Mouse (Mus musculus) limb, embryonic 10.5 days (tissue): Measurements from ENCODE around the gene Shisa9. TPM values are rescaled to one million over a fixed set of nuclear protein-coding genes. Genes with fewer than 3 reads are reported as not detected.

Experiments used
- DNase-seq: peaks from one replicate; pipeline ENCODE4 v3.0.0-alpha.2; 2017; ENCODE audit warnings: low spot score
- H3K27ac ChIP-seq: fragments of 300-500 bp; sonication (generic); 2 replicates; pipeline ENCODE4 v1.5.1; 2016; ENCODE audit warnings: mild to moderate bottlenecking
- H3K27me3 ChIP-seq: fragments of 300-500 bp; sonication (generic); 2 replicates; pipeline ENCODE4 v1.6.1; 2016; ENCODE audit warnings: low read depth, mild to moderate bottlenecking; ENCODE audit not compliant: poor library complexity, severe bottlenecking
- H3K36me3 ChIP-seq: fragments of 300-500 bp; sonication (generic); 2 replicates; pipeline ENCODE4 v1.6.1; 2016; ENCODE audit warnings: mild to moderate bottlenecking, moderate library complexity
- H3K4me1 ChIP-seq: fragments of 300-500 bp; sonication (generic); 2 replicates; pipeline ENCODE4 v1.6.1; 2016
- H3K4me3 ChIP-seq: fragments of 300-500 bp; sonication (generic); 2 replicates; pipeline ENCODE4 v1.5.1; 2016; ENCODE audit warnings: mild to moderate bottlenecking, moderate library complexity
- H3K9me3 ChIP-seq: fragments of 300-500 bp; sonication (generic); replicated peaks from 2 replicates; pipeline ENCODE4 v1.6.1; 2016; ENCODE audit warnings: mild to moderate bottlenecking
- WGBS: fragments of 180-500 bp; shearing (Covaris S2); methylation state at CpG from one replicate; pipeline ENCODE4 v1.1.7; 2016; 5-methylcytosine and 5-hydroxymethylcytosine counted together
- polyA plus RNA-seq: library from polyadenylated mRNA; unstranded; fragments of >200 nt; fragmentation: Nextera tagmentation; extraction: Ambion mirVana; gene quantifications from 2 replicates; pipeline ENCODE4 v1.2.1, GENCODE M21; 2016

Gene Shisa9
- polyA plus RNA-seq, 1 experiment from 2014 or later: 0.05 TPM

DNA sequence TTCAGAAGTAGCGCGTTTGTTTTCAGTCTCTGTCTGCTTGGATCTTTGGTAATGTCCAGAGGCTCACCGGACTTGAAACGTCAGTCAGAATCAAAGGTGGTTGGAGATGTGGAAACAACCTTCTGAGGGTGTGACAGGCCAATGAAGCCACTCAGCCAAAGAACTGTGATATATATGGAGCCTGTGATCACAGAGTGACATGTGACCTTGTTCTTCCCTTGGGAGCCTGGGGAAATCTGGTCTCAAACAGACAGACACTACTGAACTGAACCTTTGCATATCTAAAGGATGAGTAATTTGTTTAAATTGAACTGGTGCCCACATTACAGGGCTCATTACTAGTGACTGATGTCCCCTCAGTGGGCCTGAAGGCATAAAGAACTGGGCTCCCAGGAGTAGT, 168.1 kb downstream of the Shisa9 start:
- no peak overlapping the region for H3K4me3 ChIP-seq
- DNase-seq: no peak
- H3K4me1 ChIP-seq: no peaks in the 10 kb centered on the region
- no peaks in the 10 kb centered on the region for H3K36me3 ChIP-seq
- WGBS: 85% methylated on average over 4 of the region's 4 CpGs
- no peaks in the 10 kb centered on the region for H3K9me3 ChIP-seq
- H3K27me3 ChIP-seq: no peaks in the 10 kb centered on the region
- no peak overlapping the region for H3K27ac ChIP-seq

DNA sequence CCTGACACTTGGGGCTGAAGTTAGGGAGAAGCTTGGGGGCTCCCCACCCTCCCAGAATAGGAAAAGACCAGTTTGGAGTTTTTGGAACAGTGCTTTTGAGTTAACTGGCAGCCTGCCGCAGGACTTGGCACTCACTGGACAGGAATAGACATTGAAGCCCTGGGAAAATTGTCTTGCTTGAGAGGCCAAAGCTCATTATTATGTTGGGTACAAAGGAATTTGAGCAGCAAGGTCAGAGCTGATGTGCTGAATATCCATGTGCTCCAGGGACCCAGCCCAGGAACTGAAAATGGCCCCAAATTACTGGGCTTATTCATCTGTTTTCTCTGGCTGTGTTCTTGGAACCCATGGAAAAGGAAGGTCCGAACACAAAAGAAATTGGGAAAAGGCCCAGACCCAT, 170.6 kb downstream of the Shisa9 start:
- Histone ChIP-seq H3K4me3 (no peak overlapping the region), H3K4me1 (no peaks in the 10 kb centered on the region), H3K27ac (no peak overlapping the region), H3K36me3 (no peaks in the 10 kb centered on the region), H3K27me3 (no peaks in the 10 kb centered on the region), H3K9me3 (no peaks in the 10 kb centered on the region)
- WGBS: 93% methylated on average over 2 of the region's 2 CpGs
- no peak for DNase-seq

DNA sequence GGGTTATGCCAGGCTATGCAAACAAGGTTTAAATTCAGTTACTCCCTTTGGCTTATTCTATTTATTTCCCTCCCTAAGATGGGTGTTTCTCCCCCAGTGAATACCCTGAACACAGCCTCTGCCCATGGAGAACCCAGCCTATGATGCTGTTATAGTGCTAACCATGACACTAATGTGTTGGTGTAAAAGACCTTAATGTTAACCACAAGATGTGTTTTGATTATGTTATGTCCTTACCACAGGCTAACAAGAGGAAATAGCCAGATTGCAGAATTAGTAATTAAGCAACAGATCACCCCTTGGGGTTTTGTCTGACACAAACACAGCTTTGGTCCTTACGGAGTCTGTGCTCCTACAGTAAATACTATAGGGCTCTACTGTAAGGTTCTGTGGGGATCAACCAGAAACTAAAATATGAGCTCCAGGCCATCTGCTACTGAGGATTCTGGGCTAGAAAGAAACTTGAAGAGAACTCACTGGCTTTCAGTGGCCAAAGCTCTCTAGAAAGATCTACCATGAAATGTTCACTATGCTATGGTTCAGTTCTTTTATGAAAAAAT, 189.6 kb downstream of the Shisa9 start:
- no peak overlapping the region for H3K4me3 ChIP-seq
- 94% methylated on average over 1 of the region's 1 CpGs for WGBS
- H3K4me1 ChIP-seq: no peaks in the 10 kb centered on the region
- no peak overlapping the region for H3K27ac ChIP-seq
- no peak for DNase-seq
- H3K9me3 ChIP-seq: no peaks in the 10 kb centered on the region
- H3K27me3 ChIP-seq: no peaks in the 10 kb centered on the region
- H3K36me3 ChIP-seq: no peaks in the 10 kb centered on the region

DNA sequence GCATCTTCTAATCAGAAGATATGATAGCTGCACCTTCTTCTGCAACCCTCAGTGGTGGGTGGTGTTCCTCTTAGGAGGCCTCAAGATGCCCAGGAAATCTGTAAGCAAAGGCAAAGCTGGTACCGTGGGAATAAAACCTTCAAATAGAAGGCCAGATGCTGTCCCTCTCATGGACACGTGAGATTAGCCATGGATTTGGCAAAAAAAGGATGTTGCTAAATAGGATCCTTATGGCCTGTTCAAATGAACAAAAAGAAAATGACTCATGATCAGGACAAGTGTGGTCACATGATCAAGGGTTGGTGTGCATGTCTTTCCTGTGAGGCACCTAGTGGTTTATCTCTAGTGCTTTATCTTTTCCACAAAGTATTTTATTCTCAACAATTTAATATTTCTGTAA, 194.1 kb downstream of the Shisa9 start:
- Histone ChIP-seq H3K9me3 (no peaks in the 10 kb centered on the region), H3K4me3 (no peak overlapping the region)
- WGBS: 80% methylated on average over 2 of the region's 2 CpGs

DNA sequence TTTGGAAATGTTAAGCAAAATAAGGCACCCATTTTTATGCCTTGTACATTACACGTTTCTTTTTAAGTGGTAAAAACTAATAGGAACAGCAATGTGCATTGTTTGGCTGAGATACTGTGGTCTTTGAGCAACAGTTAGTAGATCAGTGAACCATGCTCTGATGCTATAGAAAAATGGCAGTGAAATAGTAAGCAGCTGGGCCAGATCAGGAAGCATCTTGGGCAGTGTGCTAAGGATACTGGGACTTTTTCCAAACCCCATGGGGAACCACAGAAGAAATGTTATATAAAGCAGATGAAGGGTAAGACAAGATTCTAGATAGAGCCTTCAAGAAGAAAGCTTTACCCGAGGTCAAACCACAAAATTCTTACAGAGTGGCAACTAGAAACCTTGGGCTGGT, 205.8 kb downstream of the Shisa9 start:
- H3K27ac ChIP-seq: no peak overlapping the region
- no peaks in the 10 kb centered on the region for H3K9me3 ChIP-seq
- no peaks in the 10 kb centered on the region for H3K4me1 ChIP-seq
- no peaks in the 10 kb centered on the region for H3K36me3 ChIP-seq
- no peaks in the 10 kb centered on the region for H3K27me3 ChIP-seq
- 81% methylated on average over 2 of the region's 2 CpGs for WGBS
- no peak overlapping the region for H3K4me3 ChIP-seq
- no peak for DNase-seq

More for the DNA sequence above, 194.1 kb downstream of the Shisa9 start:
- Histone ChIP-seq H3K4me1 (no peaks in the 10 kb centered on the region), H3K27ac (no peak overlapping the region), H3K27me3 (no peaks in the 10 kb centered on the region), H3K36me3 (no peaks in the 10 kb centered on the region)
- no peak for DNase-seq

DNA sequence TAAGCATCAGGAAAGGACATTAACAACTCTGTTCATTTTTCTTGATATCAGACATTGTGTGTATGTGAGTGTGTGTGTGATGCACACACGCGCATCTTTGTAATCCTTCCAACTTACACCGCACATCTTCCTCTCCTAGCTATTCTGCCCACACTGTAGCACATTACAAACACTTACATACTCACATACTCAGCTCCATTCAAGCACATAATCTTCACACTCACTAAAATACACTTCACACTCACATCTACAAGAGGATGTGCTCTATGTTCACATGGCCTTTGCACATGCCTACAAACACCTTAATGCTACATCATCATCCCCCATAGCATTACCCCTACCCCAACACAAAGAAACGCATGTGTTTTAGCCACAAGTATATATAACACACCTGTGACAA, 212.9 kb downstream of the Shisa9 start:
- H3K9me3 ChIP-seq: no peaks in the 10 kb centered on the region
- no peak overlapping the region for H3K27ac ChIP-seq
- no peak for DNase-seq
- H3K4me3 ChIP-seq: no peak overlapping the region
- no peaks in the 10 kb centered on the region for H3K36me3 ChIP-seq
- 92% methylated on average over 4 of the region's 4 CpGs for WGBS
- no peaks in the 10 kb centered on the region for H3K4me1 ChIP-seq
- H3K27me3 ChIP-seq: no peaks in the 10 kb centered on the region

DNA sequence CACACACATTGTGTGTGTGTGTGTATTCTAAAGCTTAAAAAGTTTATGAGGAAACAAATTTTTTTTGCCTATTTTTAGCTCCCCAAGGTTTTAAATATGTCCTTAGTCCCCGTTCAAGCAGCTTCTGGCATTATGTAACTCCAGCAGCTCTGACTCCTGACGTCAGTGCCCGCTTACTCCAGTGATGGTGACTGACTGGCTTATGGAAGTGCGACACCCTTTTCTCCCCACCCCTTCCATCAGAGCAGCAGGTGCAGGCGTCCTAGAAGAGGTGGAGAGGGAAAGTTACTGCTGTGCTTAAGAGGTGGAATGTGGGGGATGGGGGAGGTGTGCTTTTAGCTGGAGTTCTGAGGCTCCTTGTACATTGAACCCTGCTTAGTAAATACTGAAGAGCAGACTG, 213.7 kb downstream of the Shisa9 start:
- Histone ChIP-seq H3K27me3 (no peaks in the 10 kb centered on the region), H3K4me1 (no peaks in the 10 kb centered on the region), H3K36me3 (no peaks in the 10 kb centered on the region), H3K4me3 (no peak overlapping the region), H3K9me3 (no peaks in the 10 kb centered on the region), H3K27ac (no peak overlapping the region)
- no peak for DNase-seq
- WGBS: 57% methylated on average over 5 of the region's 5 CpGs

DNA sequence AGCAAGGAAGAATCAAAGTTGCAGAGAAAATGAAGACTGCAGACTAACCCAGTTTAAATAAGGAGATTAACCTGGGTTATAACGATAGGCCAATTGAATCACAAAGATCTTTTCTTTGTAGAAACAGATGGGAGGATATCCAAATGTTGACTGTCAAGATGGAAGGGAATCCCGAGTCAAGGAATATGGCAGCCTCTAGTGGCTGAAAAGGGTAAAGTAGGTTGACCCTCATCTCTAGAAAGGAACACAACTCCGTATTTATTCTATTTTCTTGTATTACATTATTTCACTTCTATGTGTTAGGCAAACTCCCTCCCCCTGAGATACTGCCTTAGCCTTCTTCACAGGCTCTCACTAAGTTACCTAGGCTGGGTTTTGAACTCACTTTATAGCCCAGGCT, 217.3 kb downstream of the Shisa9 start:
- H3K4me1 ChIP-seq: no peaks in the 10 kb centered on the region
- H3K36me3 ChIP-seq: no peaks in the 10 kb centered on the region
- DNase-seq: no peak
- no peak overlapping the region for H3K27ac ChIP-seq
- no peaks in the 10 kb centered on the region for H3K9me3 ChIP-seq
- H3K27me3 ChIP-seq: no peaks in the 10 kb centered on the region
- WGBS: 42% methylated on average over 3 of the region's 3 CpGs
- H3K4me3 ChIP-seq: no peak overlapping the region

DNA sequence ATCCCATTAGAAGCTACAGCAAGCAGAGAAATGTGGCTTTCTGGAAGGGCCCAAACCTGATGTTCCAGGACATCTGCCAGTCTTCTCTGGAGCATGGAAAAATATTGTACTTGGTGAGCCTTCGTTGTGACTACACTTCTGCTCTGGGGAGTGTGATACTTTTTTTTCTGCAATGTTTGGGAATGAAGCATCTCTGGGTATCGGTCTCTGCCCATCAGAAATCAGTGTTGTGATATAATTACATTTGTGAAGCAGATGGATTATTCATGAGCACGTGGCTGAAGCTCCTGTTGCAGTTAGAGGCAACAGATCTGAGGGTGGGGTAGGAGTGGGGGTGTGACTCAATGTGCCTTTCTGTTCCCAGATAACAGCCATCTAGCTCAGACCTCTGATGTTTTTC, 218.2 kb downstream of the Shisa9 start:
- no peak overlapping the region for H3K4me3 ChIP-seq
- H3K36me3 ChIP-seq: no peaks in the 10 kb centered on the region
- H3K27ac ChIP-seq: no peak overlapping the region
- no peaks in the 10 kb centered on the region for H3K9me3 ChIP-seq
- H3K27me3 ChIP-seq: no peaks in the 10 kb centered on the region
- 70% methylated on average over 3 of the region's 3 CpGs for WGBS
- no peak for DNase-seq
- no peaks in the 10 kb centered on the region for H3K4me1 ChIP-seq

DNA sequence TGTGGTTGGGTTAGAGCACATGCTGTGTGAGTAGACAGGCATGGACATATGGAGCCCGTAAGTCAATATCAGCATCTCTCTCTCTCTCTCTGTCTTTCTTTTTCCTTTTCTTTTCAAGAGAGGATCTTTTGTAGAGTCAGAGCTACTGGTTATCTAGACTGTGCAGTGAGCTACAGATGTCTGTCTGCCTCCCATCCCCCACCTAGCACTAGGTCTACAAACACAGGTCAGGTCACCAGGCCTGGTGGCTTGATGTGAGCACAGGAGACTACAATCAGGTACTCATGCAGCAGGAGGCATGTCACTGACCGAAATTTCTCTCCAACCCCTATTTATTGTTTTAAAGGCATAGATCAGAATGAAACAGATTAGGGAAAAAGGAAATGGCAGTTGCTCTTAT, 219.1 kb downstream of the Shisa9 start:
- no peak overlapping the region for H3K27ac ChIP-seq
- no peak overlapping the region for H3K4me3 ChIP-seq
- no peaks in the 10 kb centered on the region for H3K27me3 ChIP-seq
- no peaks in the 10 kb centered on the region for H3K9me3 ChIP-seq
- no peaks in the 10 kb centered on the region for H3K36me3 ChIP-seq
- H3K4me1 ChIP-seq: no peaks in the 10 kb centered on the region
- 92% methylated on average over 2 of the region's 2 CpGs for WGBS
- DNase-seq: no peak

DNA sequence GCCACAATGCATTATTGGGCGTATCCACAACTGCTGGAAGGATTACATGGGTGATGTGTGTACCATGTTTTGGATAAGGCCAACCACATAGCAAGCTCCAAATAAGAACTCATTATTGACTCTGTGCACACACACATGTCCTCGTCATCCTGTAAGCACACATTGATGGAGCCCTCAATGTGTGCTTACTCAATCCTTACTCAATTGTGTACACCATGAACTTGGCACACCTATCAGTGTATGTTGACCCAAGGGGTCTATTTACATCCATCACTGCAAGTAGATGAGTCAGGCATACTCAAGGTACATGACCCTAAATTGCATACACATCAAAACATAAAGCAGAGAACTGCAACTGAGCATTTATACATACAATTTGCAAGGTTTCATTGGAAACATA, 220.5 kb downstream of the Shisa9 start:
- 93% methylated on average over 2 of the region's 2 CpGs for WGBS
- no peak overlapping the region for H3K27ac ChIP-seq
- no peak overlapping the region for H3K4me3 ChIP-seq
- no peaks in the 10 kb centered on the region for H3K27me3 ChIP-seq
- no peaks in the 10 kb centered on the region for H3K9me3 ChIP-seq
- DNase-seq: no peak
- H3K36me3 ChIP-seq: no peaks in the 10 kb centered on the region
- H3K4me1 ChIP-seq: no peaks in the 10 kb centered on the region

DNA sequence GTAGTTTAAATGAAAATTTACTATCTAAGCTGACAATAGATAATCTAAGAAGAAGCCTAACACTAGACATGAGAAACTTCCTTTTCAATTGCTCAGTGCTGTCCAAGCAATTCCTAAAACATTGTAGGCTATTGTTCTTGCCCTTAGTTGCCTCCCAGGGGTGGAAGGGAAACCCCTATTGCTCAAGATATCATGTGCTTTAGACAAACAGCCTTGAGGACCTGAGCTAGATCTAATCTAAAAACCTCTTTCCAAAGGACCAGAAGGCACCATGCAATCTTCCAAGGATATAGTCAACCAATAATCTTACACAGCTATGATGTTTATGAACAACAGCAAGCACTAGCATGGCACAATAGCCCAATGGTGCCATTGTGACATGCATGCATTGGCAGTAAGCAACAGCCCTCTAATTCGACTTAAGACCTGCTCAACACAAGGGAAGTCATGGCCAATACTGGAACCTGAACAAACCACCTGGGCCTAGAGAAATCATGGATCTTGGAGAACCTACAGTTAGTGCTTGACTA, 222.6 kb downstream of the Shisa9 start:
- H3K36me3 ChIP-seq: no peaks in the 10 kb centered on the region
- H3K27ac ChIP-seq: no peak overlapping the region
- H3K27me3 ChIP-seq: no peaks in the 10 kb centered on the region
- no peak for DNase-seq
- no peaks in the 10 kb centered on the region for H3K4me1 ChIP-seq
- WGBS: 56% methylated on average over 1 of the region's 1 CpGs
- no peaks in the 10 kb centered on the region for H3K9me3 ChIP-seq
- no peak overlapping the region for H3K4me3 ChIP-seq

DNA sequence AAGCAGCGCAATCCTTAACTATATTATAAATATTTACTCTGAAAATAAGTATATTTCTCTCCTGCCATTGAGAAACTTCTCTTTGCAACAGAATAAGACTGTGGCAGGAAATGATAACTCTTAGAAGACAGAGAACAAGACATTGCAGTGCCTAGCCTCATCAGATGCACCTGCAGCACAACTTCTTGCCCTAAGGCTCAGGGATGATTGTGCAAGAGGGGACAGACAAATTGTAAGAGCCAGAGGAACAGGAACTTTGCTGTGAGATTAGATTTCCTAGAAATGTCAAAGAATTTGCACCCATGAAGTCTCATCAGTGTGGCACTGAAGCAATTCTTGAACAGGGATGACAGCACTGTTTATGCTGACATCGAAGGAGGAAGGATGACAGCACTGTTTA, 223.0 kb downstream of the Shisa9 start:
- Histone ChIP-seq H3K27ac (no peak overlapping the region), H3K4me3 (no peak overlapping the region), H3K36me3 (no peaks in the 10 kb centered on the region), H3K27me3 (no peaks in the 10 kb centered on the region), H3K4me1 (no peaks in the 10 kb centered on the region), H3K9me3 (no peaks in the 10 kb centered on the region)
- no peak for DNase-seq
- 87% methylated on average over 2 of the region's 2 CpGs for WGBS

DNA sequence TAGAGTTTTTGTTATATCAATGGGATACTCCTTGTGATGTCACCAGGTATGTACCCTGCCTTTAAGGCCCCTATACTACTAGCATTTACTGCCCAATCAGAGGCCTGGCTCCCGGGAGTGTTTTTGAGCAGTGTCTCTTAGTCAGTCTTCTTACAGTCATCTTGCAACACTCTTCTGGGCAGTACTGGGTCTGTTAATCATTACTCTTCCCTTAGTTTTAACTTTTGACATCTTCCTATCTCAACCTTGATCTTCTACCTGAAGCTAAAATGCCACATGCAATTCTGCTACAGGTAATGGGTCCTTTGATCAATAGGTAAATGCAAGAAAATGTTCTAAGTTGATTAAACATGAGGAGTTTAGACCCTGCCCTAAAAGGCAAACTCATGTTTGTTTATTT, 225.4 kb downstream of the Shisa9 start:
- H3K27ac ChIP-seq: no peak overlapping the region
- no peaks in the 10 kb centered on the region for H3K9me3 ChIP-seq
- H3K4me1 ChIP-seq: no peaks in the 10 kb centered on the region
- no peak for DNase-seq
- no peak overlapping the region for H3K4me3 ChIP-seq
- H3K36me3 ChIP-seq: no peaks in the 10 kb centered on the region
- no peaks in the 10 kb centered on the region for H3K27me3 ChIP-seq
- WGBS: 91% methylated on average over 1 of the region's 1 CpGs
